Mouse (Mus musculus) midbrain, postnatal 0 days (tissue): Measurements from ENCODE around the gene Mpl. TPM values are rescaled to one million over a fixed set of nuclear protein-coding genes. Genes with fewer than 3 reads are reported as not detected.

Source experiments
- ATAC-seq: fragments of 200-750 bp; cut with Nextera tagmentation; 2 replicates; pipeline ENCODE4 v1.8.0; 2017; ENCODE audit warnings: moderate number of reproducible peaks, mild to moderate bottlenecking, moderate TSS enrichment, moderate library complexity; ENCODE audit not compliant: low FRiP score
- DNase-seq: peaks from one replicate; pipeline ENCODE4 v3.0.0-alpha.2; 2015; ENCODE audit warnings: low spot score
- H3K27ac ChIP-seq: fragments of 300-500 bp; sonication (generic); 2 replicates; pipeline ENCODE4 v1.5.1; 2014; ENCODE audit warnings: low read depth, mild to moderate bottlenecking, low read length, mixed read lengths
- H3K27me3 ChIP-seq: fragments of 300-500 bp; sonication (generic); 2 replicates; pipeline ENCODE4 v1.6.1; 2014; ENCODE audit warnings: low read length, control low read depth, mixed read lengths; ENCODE audit not compliant: insufficient read depth
- H3K36me3 ChIP-seq: fragments of 300-500 bp; sonication (generic); 2 replicates; pipeline ENCODE4 v1.6.1; 2014; ENCODE audit warnings: low read length, control low read depth, mixed read lengths; ENCODE audit not compliant: insufficient read depth
- H3K4me1 ChIP-seq: fragments of 300-500 bp; sonication (generic); 2 replicates; pipeline ENCODE4 v1.6.1; 2014; ENCODE audit warnings: mild to moderate bottlenecking, control low read depth, antibody characterized with exemption, low read length, mixed read lengths; ENCODE audit not compliant: insufficient read depth
- H3K4me2 ChIP-seq: fragments of 300-500 bp; sonication (generic); 2 replicates; pipeline ENCODE4 v1.6.1; 2014; ENCODE audit warnings: low read depth, mild to moderate bottlenecking, low read length, mixed read lengths; ENCODE audit not compliant: poor library complexity, severe bottlenecking
- H3K4me3 ChIP-seq: fragments of 300-500 bp; sonication (generic); 2 replicates; pipeline ENCODE4 v1.5.1; 2014; ENCODE audit warnings: low read depth, mild to moderate bottlenecking, low read length, moderate library complexity
- H3K9ac ChIP-seq: fragments of 300-500 bp; sonication (generic); replicated peaks from 2 replicates; pipeline ENCODE4 v1.6.1; 2014; ENCODE audit warnings: mild to moderate bottlenecking, low read length, moderate library complexity, mixed read lengths; ENCODE audit not compliant: poor library complexity, severe bottlenecking
- H3K9me3 ChIP-seq: fragments of 300-500 bp; sonication (generic); 2 replicates; pipeline ENCODE4 v1.6.1; 2016; ENCODE audit warnings: low read length, control low read depth
- CTCF ChIP-seq: IDR thresholded peaks from 2 replicates; pipeline ENCODE4 v1.5.1; 2016; ENCODE audit warnings: antibody characterized with exemption, mild to moderate bottlenecking
- WGBS: fragments of 180-500 bp; shearing (Covaris S2); extraction: QIAGEN DNeasy Blood & Tissue Kit; methylation state at CpG from one replicate; pipeline ENCODE4 v1.1.7; 2014; 5-methylcytosine and 5-hydroxymethylcytosine counted together
- polyA plus RNA-seq: library from polyadenylated mRNA; unstranded; fragments of >200 nt; fragmentation: Nextera tagmentation; extraction: Ambion mirVana; gene quantifications from 2 replicates; pipeline ENCODE4 v1.2.1, GENCODE M21; 2015
- total RNA-seq: library from RNA; depleted of rRNA; stranded (reverse); fragments of >200 nt; gene quantifications from 2 replicates; pipeline ENCODE4 v1.2.3, GENCODE M21; 2014

The Mpl gene
- total and polyA plus RNA-seq, 2 experiments from 2014 or later = 0.11 TPM

DNA sequence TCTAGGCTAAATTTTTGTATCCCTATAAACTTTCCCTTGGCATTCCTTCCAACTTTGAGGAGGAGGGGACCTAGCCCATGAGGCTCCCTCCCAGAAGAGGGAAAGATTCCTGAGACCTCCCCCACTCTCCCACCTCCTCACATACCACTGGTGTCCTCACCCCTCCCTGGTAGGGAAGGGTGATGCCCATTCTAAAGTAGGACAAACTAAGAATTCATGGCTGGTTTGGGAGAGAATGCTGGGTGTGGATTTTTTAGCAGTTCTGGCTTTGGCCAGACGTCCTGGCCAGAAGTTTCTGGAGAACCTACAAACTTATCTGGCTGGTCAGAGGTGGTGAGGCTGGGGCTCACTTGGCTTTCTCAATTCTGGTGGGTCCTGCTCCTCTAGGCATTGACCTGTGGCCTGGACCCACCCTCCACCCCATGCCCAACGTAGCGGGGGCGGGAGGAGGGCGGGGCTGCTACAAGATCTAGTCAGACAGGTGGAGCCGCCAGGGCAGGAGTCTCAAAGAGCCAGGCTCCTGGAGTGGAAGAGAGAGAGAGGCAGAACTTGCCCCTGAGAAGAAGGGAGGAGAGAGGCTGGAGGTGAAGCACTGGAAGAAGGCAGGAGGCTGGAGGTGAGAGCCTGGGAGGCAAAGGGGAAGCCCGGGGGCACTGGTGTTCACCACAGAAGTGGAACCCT lies 28.0 kb downstream of the Mpl start:
- no peak for TF ChIP-seq CTCF
- Histone ChIP-seq H3K9ac (0 out of 2 replicates have a peak overlapping the region, but pooled peaks have one; percentile 19), H3K4me3 (no peak overlapping the region), H3K27ac (no peak overlapping the region), H3K4me1 (0 out of 2 replicates have a peak, but pooled peaks cover 3% of the 10 kb centered on the region), H3K9me3 (no peaks in the 10 kb centered on the region), H3K36me3 (peaks cover 11% of the 10 kb centered on the region), H3K4me2 (no peak overlapping the region; the same call in 1 of the 2 replicates), H3K27me3 (no peaks in the 10 kb centered on the region)
- no peak for DNase-seq
- 64% methylated on average over 7 of the region's 7 CpGs for WGBS
- no peak for ATAC-seq

- TF ChIP-seq CTCF = no peak
- no peaks in the 10 kb centered on the region for H3K27me3 ChIP-seq
- H3K27ac ChIP-seq = peak overlapping the region; percentile 27; the same call in 1 of the 2 replicates
- 54% methylated on average over 15 of the region's 15 CpGs for WGBS
- 0 out of 2 replicates have a peak, but pooled peaks cover 3% of the 10 kb centered on the region for H3K4me1 ChIP-seq
- H3K9me3 ChIP-seq = no peaks in the 10 kb centered on the region
- peak overlapping the region; percentile 49 for H3K4me3 ChIP-seq
- H3K36me3 ChIP-seq = peaks cover 11% of the 10 kb centered on the region
- DNase-seq (no peak), ATAC-seq (0 out of 2 replicates have a peak, but pooled peaks have one; percentile 17)
- peak overlapping the region; percentile 89 for H3K4me2 ChIP-seq
- peak overlapping the region; percentile 68; the same call in 1 of the 2 replicates for H3K9ac ChIP-seq
Measured at GRCm38 (mm10) chr4:118428531-118429214, 28.6 kb downstream of the Mpl start.

DNA sequence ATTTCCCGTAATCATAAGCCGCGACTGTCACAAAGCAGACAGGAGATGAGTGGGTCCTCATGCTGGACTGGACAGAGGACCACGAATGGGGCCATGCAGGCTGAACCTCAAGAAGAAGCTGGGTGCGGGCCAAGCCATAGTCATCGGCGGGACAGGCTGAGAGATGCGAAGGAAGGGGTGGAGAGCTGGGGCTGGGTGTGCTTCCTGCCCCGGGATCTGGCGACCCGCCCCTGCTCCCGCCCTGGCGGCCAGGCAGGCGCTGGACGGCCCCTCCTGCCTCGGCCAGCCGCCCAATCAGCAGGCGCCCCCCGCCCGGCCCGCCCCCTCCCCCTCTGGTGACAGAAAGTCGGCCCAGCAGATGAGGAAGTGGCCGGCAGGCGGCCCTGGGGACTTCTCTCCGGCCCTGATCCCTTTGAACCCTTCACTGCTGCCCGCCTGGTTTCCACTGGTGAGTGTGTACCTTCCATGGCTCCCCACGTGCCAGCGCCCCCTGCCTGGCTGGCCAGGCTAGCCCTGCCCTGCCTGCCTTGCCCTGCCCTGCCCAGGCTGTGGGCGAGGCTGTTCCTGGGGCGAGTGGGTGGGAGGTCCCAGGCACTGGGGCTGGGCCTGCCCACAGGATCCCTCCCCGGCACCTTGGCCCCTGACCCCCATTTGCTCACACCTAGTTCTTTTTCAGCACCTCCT lies 29.4 kb downstream of the Mpl start, which contains the start of gene Elovl1:
Elovl1 (plus strand) TSS at position 326 of the 684 bp plus-strand sequence.
- no peaks in the 10 kb centered on the region for H3K9me3 ChIP-seq
- ATAC-seq (peak; percentile 88), DNase-seq (peak; percentile 78)
- peak; percentile 64 for TF ChIP-seq CTCF
- H3K27me3 ChIP-seq = no peaks in the 10 kb centered on the region
- H3K4me2 ChIP-seq = peak within 1 kb of the TSS; percentile 89
- peaks cover 11% of the 10 kb centered on the region for H3K36me3 ChIP-seq
- H3K9ac ChIP-seq = peak within 1 kb of the TSS; percentile 68
- WGBS = 2% methylated on average over 28 of the region's 31 CpGs
- peak within 1 kb of the TSS; percentile 39 for H3K27ac ChIP-seq
- peak within 1 kb of the TSS; percentile 49 for H3K4me3 ChIP-seq
- 0 out of 2 replicates have a peak, but pooled peaks cover 3% of the 10 kb centered on the region for H3K4me1 ChIP-seq

DNA sequence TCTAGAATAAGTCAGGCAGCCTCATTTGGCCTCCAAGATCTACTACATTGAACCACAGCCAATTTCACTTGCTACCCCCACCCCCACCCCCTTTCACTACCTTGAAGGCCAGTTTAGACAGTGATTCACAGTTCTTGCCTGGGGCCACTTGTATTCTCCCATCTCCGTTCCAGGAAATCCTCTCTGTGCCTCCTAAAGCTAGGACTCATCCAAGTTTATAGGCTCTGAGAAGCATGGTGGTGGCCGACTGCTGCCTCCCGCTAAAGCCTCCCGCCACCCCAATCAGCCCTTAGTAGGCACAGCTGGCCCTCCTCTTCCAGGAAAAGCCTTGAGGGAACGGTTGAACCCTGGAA lies 29.9 kb downstream of the Mpl start:
- Histone ChIP-seq H3K27me3 (no peaks in the 10 kb centered on the region), H3K4me1 (0 out of 2 replicates have a peak, but pooled peaks cover 3% of the 10 kb centered on the region), H3K27ac (peak overlapping the region; percentile 39), H3K4me3 (peak overlapping the region; percentile 49), H3K9ac (peak overlapping the region; percentile 68), H3K4me2 (peak overlapping the region; percentile 89), H3K36me3 (peaks cover 14% of the 10 kb centered on the region), H3K9me3 (no peaks in the 10 kb centered on the region)
- ATAC-seq (peak; percentile 7; the same call in 1 of the 2 replicates), DNase-seq (no peak)
- under 1% methylated on average over 5 of the region's 5 CpGs for WGBS
- TF ChIP-seq CTCF = no peak

DNA sequence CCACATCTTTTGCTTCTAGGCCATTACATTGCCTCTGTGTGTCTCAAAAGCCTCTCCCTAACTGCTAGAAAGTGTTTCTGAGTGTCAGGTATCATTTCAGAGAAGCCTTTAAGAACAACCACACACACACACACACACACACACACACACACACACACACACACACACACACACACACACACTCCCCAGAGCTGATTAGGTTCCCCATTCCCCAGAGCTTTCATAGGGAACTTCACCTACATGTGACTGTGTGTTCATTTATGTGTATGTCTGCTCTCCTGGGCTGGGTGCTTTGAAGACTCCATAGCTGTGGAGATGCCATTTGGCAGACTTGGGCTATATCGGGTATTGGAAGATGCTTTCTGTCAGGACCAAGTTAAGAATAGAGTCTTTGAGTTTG lies 31.9 kb downstream of the Mpl start:
- H3K4me1 ChIP-seq = 0 out of 2 replicates have a peak, but pooled peaks cover 3% of the 10 kb centered on the region
- peaks cover 12% of the 10 kb centered on the region; the same call in 1 of the 2 replicates for H3K36me3 ChIP-seq
- no peaks in the 10 kb centered on the region for H3K27me3 ChIP-seq
- no peak overlapping the region for H3K4me3 ChIP-seq
- no peak for DNase-seq
- no peak overlapping the region for H3K27ac ChIP-seq
- TF ChIP-seq CTCF = no peak
- ATAC-seq = no peak
- H3K9ac ChIP-seq = no peak overlapping the region
- H3K4me2 ChIP-seq = no peak overlapping the region
- no peaks in the 10 kb centered on the region for H3K9me3 ChIP-seq
- WGBS = 95% methylated on average over 1 of the region's 1 CpGs
